Mouse (Mus musculus): ENCODE measurements around the gene Uba52.

The Uba52 gene

DNA sequence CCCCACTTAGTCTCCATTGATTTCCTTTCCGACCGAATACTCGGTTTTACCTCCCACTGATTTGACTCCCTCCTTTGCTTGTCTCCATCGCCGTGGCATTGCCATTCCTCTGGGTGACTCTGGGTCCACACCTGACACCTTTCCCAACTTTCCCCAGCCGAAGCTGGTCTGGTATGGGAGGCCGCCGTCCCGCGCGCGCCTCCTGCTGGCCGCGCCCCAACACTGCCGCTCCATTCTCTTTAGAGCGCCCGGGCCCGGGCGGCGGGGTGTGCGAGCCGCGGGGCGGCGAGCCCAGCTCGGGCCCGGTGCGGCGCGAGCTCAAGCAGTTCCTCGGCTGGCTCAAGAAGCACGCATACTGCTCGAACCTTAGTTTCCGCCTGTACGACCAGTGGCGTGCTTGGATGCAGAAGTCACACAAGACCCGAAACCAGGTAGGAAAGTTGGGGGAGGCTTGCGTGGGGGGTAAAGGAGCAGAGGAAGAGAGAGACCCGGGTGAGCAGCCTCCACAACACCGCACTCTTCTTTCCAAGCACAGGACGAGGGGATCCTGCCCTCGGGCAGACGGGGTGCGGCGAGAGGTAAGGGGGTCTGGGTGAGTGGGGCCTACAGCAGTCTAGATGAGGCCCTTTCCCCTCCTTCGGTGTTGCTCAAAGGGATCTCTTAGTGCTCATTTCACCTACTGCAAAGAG, 7.4 kb downstream of the Uba52 start:
- no peak for DNase-seq (ENCODE audit: low spot score)

DNA sequence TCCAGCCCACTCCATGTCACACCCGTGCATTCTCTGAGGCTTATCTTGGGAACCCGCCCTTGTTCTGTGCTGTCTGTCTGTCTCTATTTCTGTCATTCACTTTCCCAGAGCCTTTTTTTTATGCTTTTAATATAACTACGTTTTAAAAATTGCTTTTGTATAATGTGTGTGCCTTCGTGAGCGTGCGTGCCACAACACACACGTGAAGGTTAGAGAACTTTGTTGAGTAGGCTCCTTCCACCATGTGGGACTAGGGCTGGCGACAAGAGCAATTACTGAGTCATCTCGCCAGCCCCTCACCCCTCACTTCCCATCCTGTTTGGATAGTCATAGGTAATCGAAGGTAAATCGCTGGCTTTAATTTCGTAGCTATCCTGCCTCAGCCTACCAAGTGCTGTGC, 8.1 kb downstream of the Uba52 start:
- DNase-seq (ENCODE audit: low spot score) = no peak

DNA sequence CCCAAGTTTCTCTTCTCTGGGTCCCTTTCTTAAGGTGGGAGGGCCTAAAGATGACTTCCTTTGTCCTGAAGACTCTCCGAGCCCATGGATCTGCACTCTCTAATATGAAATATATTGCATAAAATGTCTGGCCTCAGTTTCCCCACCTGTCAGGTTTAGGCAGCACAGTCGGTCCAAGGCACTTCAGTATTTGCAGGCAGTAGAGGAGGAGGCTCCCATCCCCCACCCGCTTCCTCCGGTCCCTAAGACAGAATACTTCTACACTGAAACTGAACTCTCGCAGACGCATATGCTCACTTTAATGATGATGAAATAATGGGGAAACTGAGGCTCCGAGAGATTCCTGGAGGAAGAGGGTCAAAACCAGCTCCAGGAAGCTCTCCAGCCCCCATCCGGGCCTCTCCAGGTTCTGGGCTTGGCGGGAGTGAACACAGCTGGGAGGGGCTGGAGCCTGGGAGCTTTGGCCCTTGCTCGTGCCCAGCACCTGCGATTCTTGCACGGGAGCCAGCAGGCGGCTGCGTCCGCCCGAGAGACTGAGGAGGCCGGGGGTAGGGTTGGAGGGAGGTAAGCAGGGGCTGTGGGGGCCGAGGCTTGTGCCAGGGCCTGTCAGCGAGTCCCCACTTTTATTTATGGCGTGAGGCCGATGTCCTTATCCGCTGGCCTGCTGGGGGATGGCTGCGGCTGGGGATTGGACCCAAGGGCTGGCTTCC, 8.6 kb downstream of the Uba52 start:
- no peak for DNase-seq (ENCODE audit: low spot score)

GRCm38 (mm10) chr8:70500386-70501301, 10.0 kb downstream of the Uba52 start:
- peak; percentile 64 for DNase-seq (ENCODE audit: low spot score)

DNA sequence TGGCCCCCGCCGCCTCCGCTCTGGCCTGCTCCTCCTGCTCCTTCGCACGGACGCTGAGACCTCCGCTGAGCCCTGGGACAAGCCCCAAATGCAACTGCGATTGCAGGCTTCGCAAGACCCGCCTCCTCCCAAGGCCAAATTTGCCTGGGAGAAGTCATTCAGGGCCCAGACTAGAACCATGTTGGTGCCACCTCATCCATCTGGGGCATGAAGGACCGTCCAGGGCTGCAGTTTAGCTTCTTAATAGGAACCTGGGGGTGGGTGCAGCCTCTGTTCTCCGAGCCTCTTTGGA, 14.9 kb downstream of the Uba52 start:
- DNase-seq (ENCODE audit: low spot score) = no peak

- DNase-seq (ENCODE audit: low spot score) = no peak
Observed at GRCm38 (mm10) chr8:70495001-70495770, 15.4 kb downstream of the Uba52 start.

DNA sequence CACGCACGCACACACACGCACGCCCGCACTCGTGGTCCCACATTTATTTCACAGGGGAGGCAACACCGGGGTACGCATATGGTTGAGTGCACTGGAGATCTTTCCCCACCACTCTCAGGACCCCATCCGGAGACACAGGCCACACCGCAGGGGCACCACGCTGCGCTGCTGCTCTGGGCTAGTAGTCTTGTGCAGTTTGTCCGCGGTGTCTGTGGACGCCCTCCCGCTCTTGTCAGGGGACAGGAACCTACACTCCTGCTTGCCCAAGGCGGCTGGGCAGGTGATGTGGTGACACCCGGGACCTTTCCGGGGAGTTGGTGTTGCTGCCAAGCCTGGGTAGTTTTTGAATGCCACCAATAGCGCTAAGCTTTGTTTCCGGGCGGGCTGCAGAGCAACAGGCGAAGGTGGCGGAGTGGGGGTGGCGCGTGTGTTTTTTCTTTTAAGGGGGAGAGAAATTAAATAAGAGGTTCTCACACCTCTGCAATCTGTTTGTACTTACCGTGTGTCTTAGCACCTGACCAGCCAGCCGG, 16.1 kb downstream of the Uba52 start:
- DNase-seq (ENCODE audit: low spot score) = no peak

DNA sequence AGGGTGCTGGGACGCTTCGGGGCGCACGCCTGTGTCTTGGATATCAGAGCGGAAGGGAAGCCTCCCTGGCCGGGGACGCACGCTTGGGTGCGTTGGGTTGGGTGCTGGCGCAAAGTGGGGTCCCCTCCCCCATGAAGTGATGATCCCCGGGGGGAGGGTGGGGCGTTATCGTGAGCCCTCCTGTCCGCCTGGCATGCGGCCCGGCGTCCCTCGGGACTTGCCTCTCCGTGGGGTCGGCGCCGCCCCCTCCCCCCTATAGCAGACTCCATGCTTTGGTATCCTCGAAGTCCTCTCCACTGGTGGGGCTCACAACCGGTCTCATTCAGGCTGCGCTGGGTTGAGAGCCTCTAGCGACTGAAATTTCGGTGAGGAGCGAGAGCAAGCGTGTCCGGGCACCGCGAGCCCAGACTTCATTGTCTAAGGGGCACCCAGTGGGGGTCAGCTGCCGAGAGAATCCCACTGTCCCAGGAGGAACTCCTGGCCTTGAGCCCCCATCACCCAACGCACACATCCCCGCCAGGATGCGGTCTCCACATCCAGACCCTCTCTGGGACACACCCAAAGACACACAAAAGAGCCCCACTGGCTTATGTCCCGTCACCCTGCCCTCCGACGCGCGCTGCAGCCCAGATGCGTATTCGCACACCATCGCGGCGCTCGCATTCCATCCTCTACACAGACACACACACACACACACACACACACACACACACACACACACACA, 16.7 kb downstream of the Uba52 start:
- no peak for DNase-seq (ENCODE audit: low spot score)

DNA sequence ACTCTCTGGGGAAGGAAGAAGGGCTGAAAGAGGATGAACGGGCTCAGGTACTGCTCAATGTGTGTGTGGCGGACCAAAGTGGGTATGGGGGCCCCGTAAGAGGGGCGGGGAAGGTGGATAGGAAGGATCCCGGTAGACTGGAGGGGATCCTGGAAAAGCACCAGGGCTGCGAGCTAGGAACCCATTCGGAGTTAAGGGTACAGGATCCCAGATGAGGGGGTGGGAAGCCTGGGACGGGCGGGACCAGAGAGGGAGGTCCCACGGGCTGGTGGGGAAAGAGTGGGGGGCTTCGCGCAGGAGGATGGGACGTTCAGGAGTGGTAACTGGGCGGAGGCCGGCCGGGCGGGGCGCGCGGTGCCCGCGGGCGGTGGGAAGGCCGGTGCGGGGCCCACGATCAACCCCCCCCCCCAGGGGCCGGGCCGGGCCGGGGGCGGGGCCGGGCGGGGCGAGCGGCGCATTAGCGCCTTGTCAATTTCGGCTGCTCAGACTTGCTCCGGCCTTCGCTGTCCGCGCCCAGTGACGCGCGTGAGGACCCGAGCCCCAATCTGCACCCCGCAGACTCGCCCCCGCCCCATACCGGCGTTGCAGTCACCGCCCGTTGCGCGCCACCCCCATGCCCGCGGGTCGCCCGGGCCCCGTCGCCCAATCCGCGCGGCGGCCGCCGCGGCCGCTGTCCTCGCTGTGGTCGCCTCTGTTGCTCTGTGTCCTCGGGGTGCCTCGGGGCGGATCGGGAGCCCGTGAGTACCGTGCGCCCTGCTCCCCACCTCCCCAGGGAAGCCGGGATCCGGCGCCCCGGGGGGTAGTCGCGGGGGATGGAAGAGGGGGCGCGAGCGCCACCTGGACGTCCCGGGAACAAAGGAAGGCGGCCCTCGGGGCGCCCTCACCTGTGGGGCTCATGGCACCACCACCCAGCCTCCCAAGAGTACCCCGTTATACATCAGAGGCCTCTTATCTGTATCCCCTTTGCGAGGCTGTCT, 17.6 kb downstream of the Uba52 start, which contains the start of gene Crlf1:
TSS of gene Crlf1 (plus strand) at position 495 of the 977 bp plus-strand sequence.
- DNase-seq (ENCODE audit: low spot score) = no peak

GRCm38 (mm10) chr8:70490880-70491495, 19.6 kb downstream of the Uba52 start:
- DNase-seq (ENCODE audit: low spot score) = no peak

DNA sequence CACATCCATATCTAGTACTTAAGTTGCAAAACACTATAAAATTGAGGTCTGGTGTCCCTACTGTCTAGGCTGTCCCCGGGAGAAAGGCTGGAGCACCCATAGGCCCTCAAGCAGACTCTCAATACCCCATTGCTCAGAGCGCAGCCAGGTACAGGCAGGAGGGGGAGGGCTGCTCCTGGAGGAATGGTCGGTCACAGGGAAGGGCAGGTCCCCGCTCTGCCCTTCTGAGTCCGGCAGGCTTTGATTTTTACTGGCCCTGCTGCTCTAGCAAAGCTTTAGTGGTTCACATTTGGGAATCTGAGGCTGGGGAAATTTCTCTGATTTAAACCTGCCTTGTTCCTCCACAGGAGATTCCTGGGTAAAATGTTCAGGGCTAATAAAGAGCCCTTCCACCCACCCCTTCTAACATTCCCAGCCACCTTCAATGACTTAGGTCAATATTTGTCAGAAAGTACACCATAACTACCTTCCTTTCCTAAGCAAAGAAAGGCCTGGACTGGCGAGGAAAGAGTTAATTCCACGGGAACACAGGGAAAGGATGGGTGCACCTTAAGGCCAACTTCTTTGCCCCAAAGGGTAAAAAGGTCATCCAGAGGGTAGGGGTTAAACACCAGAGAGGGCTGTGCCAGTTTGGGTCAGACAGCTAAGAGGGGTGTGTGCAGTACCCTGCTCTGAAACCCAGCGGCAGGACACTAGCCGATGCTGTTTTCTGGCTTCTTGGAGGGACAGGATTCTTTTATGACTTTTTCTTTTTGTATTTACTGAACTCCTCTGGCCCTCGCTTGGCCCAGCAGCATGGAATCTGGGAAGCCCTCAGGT, 20.3 kb downstream of the Uba52 start:
- DNase-seq (ENCODE audit: low spot score) = no peak

- no peak for DNase-seq (ENCODE audit: low spot score)
Observed at GRCm38 (mm10) chr8:70489576-70489975, 21.0 kb downstream of the Uba52 start.

DNA sequence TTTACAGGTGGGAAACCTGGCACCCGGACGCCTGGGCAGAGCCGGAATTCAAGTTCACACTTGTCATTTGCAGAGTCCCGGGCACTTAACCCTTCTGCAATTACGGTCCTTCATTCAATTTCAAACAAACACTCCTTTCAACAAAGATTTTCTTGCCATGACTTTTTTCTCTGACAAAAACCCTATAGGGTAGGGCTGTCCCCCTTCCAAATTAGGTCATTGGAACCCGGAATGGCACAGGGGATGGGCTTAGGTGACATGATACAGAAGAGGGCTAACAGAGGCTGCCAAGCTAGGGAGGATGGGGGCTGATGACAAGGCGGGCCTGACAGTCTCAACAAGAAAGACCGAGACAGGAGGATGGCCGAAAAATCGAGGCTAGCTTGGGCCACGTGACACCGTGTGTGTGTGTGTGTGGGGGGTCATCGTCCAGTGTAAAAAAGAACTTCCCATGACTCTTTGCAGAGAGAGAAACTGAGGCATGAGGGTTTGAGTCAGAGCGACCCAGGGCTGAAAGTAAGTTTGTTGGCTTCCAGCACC, 21.6 kb downstream of the Uba52 start:
- DNase-seq (ENCODE audit: low spot score) = no peak

- peak; percentile 83 for DNase-seq (ENCODE audit: low spot score)
Observed at GRCm38 (mm10) chr8:70487993-70488796, 22.4 kb downstream of the Uba52 start.

DNA sequence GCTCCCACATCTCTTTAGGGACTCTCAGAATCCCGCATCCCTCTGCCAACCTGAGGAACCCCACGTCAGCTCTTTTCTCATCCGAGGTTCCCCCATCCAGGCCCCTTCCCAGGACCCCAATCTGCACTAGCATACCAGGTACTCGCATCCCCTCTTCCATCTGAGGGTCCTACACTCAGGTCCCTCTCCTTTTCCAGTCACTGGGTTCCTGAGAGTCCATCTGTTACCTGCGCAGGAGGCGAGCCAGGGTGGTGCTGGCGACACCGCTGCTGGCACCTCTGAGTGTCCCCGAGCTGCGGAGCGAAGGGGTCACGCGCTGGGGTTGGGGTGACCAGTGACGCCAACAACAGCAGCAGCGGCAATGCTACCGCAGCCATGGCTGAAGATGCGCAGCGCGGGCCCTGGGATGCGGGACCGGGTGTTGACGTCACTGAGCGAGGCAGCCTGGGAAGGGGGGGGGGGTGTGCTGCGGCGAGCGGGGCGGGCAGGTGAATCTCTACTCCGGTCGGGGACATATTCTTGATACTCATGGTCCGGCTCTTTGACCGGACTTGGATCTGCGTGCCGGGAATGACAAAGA, 23.6 kb downstream of the Uba52 start, which contains the start of gene Tmem59l:
TSS of gene Tmem59l (minus strand) at position 418 of the 580 bp plus-strand sequence.
- no peak for DNase-seq (ENCODE audit: low spot score)

GRCm38 (mm10) chr8:70486191-70486681, 24.4 kb downstream of the Uba52 start:
- DNase-seq (ENCODE audit: low spot score) = no peak

GRCm38 (mm10) chr8:70482943-70483342, 27.7 kb downstream of the Uba52 start:
- no peak for DNase-seq (ENCODE audit: low spot score)

Data from yolk sac, embryonic 10.5 days (tissue).